Mouse (Mus musculus) small intestine, adult 2 months (tissue): Measurements from ENCODE around the gene Cdc34b.

Experiments used
- CTCF ChIP-seq: fragments of 200-500 bp; IDR thresholded peaks from 2 replicates; pipeline ENCODE4 v1.5.1; 2012; ENCODE audit warnings: low read depth, mild to moderate bottlenecking, control low read depth, inconsistent platforms, low read length, moderate library complexity, mixed read lengths; ENCODE audit not compliant: insufficient replicate concordance, insufficient read length; ENCODE audit errors: extremely low read depth
- POLR2A ChIP-seq: fragments of 200-500 bp; IDR thresholded peaks from 2 replicates; pipeline ENCODE4 v1.6.1; 2012; ENCODE audit warnings: low read depth, mild to moderate bottlenecking, control low read depth, inconsistent platforms, low read length, moderate library complexity

GRCm38 (mm10) chr11:94701401-94702215 is 40.0 kb upstream of the Cdc34b start:
- TF ChIP-seq CTCF (no peak), POLR2A (no peak)
